Mouse (Mus musculus): Measurements from ENCODE around the gene 2900026A02Rik. TPM values are rescaled to one million over a fixed set of nuclear protein-coding genes. Genes with fewer than 3 reads are reported as not detected.
"Not testable (repeated sequence)": the region's sequence is repeated elsewhere in the genome, so short reads cannot be mapped to it uniquely, and the experiment has no call there.

The 2900026A02Rik gene
- polyA plus RNA-seq, 1 experiment from 2014 or later, result 26.0 TPM

DNA sequence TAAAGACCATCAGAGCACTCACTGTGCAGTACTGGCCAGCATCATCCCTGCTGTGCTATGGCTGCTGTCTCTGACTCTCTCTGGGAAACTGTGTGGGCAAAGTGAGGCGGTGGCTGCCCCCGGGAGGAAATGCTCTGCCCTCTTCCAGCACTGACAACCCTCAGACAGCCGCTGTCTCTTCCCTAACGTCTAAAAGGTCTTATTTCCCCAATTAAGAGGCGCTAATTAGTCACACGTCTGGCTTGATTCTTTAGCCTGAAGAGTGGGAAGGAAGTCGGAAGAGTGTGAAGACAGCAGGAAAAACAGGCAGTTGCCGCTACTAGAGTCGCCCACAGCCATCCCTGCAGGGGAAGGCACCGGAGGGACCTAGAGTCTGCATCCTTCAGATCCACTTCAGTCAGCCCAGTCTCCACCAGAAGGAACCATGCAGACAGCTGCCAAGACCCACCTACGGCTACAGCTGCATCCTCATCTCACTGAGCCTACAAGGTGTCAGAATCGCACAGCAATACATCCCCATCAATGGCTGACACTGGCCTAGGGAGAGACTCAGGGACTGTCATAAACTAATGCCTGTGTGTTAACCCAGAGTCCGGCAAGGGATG is 101.1 kb downstream of the 2900026A02Rik start:
- ChIA-PET POLR2A (no interaction called here), CTCF (interaction anchor here (1.3 to 1.4 kb wide), 2 partner anchors 10 to 20 kb away, joined by 4 to 7 read pairs; no protein-coding TSS in a partner anchor)
- DNase-seq (ENCODE audit: low read depth, low spot score) (no peak), ATAC-seq (no peak)
- H3K27me3 ChIP-seq, result no peaks in the 10 kb centered on the region
- no peak for TF ChIP-seq CTCF (IDR thresholded peaks at IDR 0.05)
- in situ Hi-C loops (cut with MboI; ENCODE audit: low pct_unique_long_range_greater_than_20kb), result no loop called here

DNA sequence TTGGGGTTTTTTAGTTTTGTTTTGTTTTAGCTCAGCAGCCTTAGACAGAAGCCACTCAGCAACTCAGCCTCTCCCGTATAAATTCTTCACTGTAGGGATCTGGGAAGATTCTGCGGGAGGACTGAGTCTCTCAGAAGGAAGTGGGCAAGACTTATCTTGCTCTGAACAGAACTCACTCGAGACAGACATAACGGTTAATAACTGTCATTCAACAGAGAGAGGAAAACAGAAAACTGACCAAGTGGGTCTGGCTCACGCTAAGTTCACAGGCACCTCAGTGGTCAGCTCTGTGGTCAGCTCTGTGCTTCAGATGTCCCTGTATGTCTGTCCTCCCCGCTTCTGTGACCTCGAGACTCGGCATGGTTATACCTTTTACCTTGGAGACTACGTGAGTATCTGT is 101.7 kb downstream of the 2900026A02Rik start:
- ATAC-seq, result no peak
- in situ Hi-C loops (cut with MboI; ENCODE audit: low pct_unique_long_range_greater_than_20kb), result no loop called here
- ChIA-PET CTCF (interaction anchor here (1.3 to 1.7 kb wide), 3 partner anchors 10 to 23 kb away, joined by 3 to 7 read pairs (median 4); no protein-coding TSS in a partner anchor), POLR2A (no interaction called here)
- no peak for DNase-seq (ENCODE audit: low read depth, low spot score)
- no peaks in the 10 kb centered on the region for H3K27me3 ChIP-seq
- no peak for TF ChIP-seq CTCF (IDR thresholded peaks at IDR 0.05)

DNA sequence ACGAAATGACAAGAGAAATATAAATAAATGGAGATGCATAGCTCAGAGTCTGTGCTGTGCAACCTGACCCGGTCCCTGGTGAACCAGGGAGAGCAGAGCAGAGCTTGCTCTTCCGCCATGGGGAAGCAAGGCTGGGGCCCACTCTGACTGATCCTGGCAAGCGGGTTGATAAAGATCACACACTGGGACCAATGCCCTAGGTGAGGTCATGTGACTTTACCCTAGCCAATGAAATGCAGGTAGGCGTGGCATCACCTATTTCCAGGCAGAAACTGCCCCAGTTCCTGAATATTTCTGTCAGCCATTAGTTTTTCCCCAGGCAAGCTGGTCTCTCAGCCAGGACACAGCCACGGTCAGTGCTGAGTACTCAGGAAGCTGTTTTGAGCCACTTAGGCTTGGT is 102.3 kb downstream of the 2900026A02Rik start:
- ATAC-seq, result no peak

DNA sequence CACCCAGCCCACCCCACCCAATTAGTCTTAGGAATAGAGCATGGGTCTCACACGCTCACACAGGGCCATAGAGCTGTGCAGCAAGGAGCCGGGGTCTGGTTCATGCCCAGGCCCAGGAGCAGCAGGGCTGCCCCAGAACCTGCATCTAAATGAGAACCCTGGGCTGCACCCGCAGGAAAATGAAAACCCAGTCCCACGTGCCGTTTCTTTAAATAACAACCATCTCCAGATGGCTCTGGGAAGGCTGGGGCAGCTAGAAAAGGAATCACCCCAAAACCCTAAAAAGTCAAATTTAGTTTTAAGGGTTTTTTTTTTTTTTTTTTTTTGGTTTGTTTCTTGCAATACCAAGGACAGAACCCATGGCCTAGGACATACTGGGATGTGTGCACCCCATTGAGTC is 103.7 kb downstream of the 2900026A02Rik start:
- no peak for DNase-seq (ENCODE audit: low read depth, low spot score)
- in situ Hi-C loops (cut with MboI; ENCODE audit: low pct_unique_long_range_greater_than_20kb), result no loop called here
- TF ChIP-seq CTCF (IDR thresholded peaks at IDR 0.05), result no peak
- H3K27me3 ChIP-seq, result no peaks in the 10 kb centered on the region
- ChIA-PET CTCF (interaction anchor here (1.1 to 1.3 kb wide), 2 partner anchors 10 to 19 kb away, joined by 3 to 5 read pairs; no protein-coding TSS in a partner anchor), POLR2A (no interaction called here)
- no peak for ATAC-seq

More for the DNA sequence above, 102.3 kb downstream of the 2900026A02Rik start:
- in situ Hi-C loops (cut with MboI; ENCODE audit: low pct_unique_long_range_greater_than_20kb), result no loop called here
- CTCF ChIA-PET, result interaction anchor here (1.0 to 1.7 kb wide), 3 partner anchors 12 to 24 kb away, joined by 3 to 7 read pairs (median 4); no protein-coding TSS in a partner anchor
- H3K27me3 ChIP-seq, result no peaks in the 10 kb centered on the region
- no peak for TF ChIP-seq CTCF (IDR thresholded peaks at IDR 0.05)
- POLR2A ChIA-PET, result no interaction called here
- no peak for DNase-seq (ENCODE audit: low read depth, low spot score)

DNA sequence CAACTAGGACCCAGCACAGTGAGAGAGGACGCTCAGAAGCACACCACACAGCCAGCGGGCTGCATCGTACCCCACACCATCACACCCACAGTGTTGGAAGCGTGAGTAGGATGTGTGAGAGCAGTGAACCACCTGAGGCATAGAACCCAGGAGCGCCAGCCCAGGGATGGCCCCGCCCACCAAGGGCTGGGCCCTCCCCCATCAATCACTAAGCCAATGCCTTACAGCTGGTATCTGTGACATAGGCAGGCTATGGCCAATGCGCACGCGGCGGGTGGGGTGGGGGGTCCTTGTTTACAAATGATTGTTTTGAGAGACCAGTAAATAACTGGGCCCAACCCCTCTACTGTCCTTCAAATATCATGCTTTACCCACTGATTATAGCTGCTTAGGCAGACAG is 105.1 kb downstream of the 2900026A02Rik start:
- TF ChIP-seq CTCF (IDR thresholded peaks at IDR 0.05), result no peak
- in situ Hi-C loops (cut with MboI; ENCODE audit: low pct_unique_long_range_greater_than_20kb), result no loop called here
- H3K27me3 ChIP-seq, result no peaks in the 10 kb centered on the region
- ChIA-PET CTCF (interaction anchor here (4.2 kb wide), 1 partner anchor 17 kb away, joined by 20 read pairs; no protein-coding TSS in a partner anchor), POLR2A (no interaction called here)
- ATAC-seq, result no peak
- no peak for DNase-seq (ENCODE audit: low read depth, low spot score)

DNA sequence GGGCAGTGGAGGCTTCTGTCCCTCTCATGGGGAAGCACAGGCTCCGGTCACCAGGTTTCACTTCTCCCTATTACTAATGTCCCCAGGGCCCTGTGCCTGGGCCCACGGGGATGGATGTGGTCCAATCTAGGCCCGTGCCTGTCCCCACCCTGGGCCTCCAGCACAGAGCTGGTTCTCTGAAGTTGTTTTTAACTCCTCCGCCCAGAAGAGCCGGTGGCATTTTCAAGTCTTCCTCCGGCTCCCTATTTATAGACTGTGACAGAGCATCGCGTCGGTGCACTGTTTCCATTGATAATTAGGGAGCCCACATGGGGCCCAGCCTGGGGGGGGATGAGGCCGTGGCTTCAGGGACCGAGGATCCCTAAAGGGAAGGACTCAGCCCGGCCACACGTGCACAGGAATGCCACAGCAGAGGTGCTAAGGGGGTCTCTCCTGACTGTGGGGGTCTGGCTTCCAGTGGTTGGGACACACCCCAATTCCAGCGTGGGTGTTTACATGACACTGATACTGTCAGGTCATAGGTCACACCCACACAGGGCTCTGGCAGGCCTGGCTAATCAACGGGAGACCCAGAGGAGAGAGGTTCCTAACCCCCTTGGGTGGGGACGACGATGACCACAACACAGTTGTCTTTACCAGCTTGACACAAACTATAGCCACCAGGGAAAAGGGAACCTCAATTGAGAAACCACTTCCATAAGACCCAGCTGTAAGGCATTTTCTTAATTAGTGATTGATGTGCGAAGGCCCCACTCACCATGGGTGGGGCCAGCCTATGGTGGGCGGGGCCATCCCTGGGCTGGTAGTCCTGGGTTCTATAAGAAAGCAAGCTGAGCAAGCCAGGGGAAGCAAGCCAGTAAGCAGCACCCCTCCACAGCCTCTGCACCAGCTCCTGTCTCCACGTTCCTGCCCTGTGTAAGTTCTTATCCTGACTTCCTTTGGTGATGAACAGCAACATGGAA is 106.5 kb downstream of the 2900026A02Rik start:
- in situ Hi-C loops (cut with MboI; ENCODE audit: low pct_unique_long_range_greater_than_20kb), result no loop called here
- no peak for TF ChIP-seq CTCF (IDR thresholded peaks at IDR 0.05)
- POLR2A ChIA-PET, result no interaction called here
- ATAC-seq (no peak), DNase-seq (ENCODE audit: low read depth, low spot score) (no peak)
- H3K27me3 ChIP-seq, result no peaks in the 10 kb centered on the region
- CTCF ChIA-PET, result interaction anchor here (1.3 to 4.2 kb wide), 3 partner anchors 15 to 112 kb away, joined by 3 to 20 read pairs (median 3); partner anchors contain the start of gene Tmem211

DNA sequence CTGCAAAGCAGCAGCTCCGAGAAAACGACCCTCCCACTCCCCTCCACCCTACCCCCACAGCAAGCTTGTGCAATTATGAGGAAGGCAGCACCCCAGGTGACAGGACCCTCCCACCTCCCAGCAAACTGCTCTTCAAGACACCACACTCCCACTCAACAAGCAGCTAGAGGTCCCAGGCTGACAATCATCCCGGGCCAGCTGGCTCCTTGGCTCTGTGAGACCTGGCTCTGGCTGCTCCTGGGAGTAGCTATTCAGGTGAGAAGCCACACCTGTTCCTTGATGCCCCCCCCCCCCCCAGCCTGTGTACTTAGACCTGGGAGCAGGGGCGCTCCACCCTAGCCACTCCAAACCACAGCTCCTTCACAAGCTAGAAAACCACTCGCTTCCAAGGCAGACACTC is 107.9 kb downstream of the 2900026A02Rik start:
- DNase-seq (ENCODE audit: low read depth, low spot score) (no peak), ATAC-seq (no peak)
- in situ Hi-C loops (cut with MboI; ENCODE audit: low pct_unique_long_range_greater_than_20kb), result no loop called here
- TF ChIP-seq CTCF (IDR thresholded peaks at IDR 0.05), result no peak
- no peaks in the 10 kb centered on the region for H3K27me3 ChIP-seq
- POLR2A ChIA-PET, result interaction anchor here (0.7 kb wide), 1 partner anchor 8 kb away, joined by 3 read pairs; no protein-coding TSS in a partner anchor
- CTCF ChIA-PET, result interaction anchor here (1.1 to 4.2 kb wide), 3 partner anchors 14 to 42 kb away, joined by 3 to 20 read pairs (median 6); no protein-coding TSS in a partner anchor

DNA sequence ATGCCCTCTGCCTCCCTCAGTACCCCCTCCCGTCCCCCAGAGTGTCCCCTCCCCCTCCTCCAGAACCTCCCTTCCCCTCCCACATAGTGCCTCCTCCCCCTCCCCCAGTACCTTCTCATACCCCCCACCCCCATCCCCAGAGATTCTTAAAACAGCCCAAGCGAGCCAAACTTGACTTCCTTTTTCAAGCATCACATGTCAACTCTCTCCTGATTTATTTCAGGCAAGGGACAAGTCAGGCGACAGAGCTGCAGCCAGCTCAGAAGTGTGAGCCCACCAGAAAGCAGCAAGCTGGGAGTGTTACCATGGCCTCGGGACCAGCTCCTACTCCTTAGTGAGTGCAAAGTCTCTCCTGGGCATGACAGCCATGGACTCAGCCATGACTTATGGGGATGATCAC is 109.7 kb downstream of the 2900026A02Rik start:
- no peak for DNase-seq (ENCODE audit: low read depth, low spot score)
- ChIA-PET POLR2A (no interaction called here), CTCF (interaction anchor here (4.4 kb wide), 1 partner anchor 12 kb away, joined by 19 read pairs; no protein-coding TSS in a partner anchor)
- no peak for TF ChIP-seq CTCF (IDR thresholded peaks at IDR 0.05)
- no peaks in the 10 kb centered on the region for H3K27me3 ChIP-seq
- no peak for ATAC-seq
- in situ Hi-C loops (cut with MboI; ENCODE audit: low pct_unique_long_range_greater_than_20kb), result no loop called here

DNA sequence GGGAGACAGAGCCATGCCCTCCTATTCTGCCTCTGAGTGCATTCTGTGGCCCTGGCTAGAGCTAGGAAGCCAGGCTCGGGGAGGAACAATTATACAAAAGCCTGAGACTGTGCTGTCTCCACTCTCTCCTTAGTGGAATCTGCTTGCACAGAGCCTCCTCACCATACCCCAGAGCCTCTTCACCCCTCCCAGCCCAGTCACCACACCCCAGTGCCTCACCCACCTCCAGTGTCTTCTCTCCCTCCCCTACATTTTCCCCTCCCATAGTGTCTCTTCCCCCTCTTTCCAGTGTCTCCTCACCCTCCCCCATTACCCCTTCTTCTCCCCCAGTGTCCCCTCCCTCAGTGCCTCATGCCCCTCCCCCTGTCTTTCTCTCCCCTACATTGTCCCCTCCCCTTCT is 110.1 kb downstream of the 2900026A02Rik start:
- TF ChIP-seq CTCF (IDR thresholded peaks at IDR 0.05), result no peak
- no peaks in the 10 kb centered on the region for H3K27me3 ChIP-seq
- ChIA-PET POLR2A (no interaction called here), CTCF (interaction anchor here (4.4 kb wide), 1 partner anchor 11 kb away, joined by 19 read pairs; no protein-coding TSS in a partner anchor)
- in situ Hi-C loops (cut with MboI; ENCODE audit: low pct_unique_long_range_greater_than_20kb), result no loop called here
- ATAC-seq (peak; percentile 24), DNase-seq (ENCODE audit: low read depth, low spot score) (no peak)

DNA sequence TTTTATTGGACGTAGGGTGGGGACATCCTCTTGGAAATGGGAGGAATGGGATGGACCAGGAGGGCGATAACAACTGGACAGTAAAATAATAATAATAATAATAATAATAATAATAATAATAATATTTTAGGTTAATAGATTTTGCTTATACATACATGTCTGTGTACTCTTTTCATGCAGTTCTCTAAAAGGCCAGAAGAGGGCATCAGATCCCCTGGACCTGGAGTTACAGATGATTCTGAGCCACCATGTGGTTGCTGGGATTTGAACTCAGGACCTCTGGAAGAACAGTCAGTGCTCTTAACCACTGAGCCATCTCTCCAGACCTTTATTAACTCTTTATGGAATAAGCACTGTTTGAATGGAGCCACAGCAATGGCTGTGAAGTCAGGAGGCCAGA is 111.4 kb downstream of the 2900026A02Rik start:
- CTCF ChIA-PET, result interaction anchor here (1.2 to 4.4 kb wide), 5 partner anchors 10 to 71 kb away, joined by 3 to 19 read pairs (median 4); no protein-coding TSS in a partner anchor
- in situ Hi-C loops (cut with MboI; ENCODE audit: low pct_unique_long_range_greater_than_20kb); ATAC-seq; DNase-seq (ENCODE audit: low read depth, low spot score); H3K27me3 ChIP-seq; POLR2A ChIA-PET: not testable (repeated sequence)

Data from Patski (cell line).